Mouse (Mus musculus) heart, embryonic 12.5 days (tissue): Measurements from ENCODE around the gene Ppp5c. TPM values are rescaled to one million over a fixed set of nuclear protein-coding genes. Genes with fewer than 3 reads are reported as not detected.
"Not testable (repeated sequence)": the region's sequence is repeated elsewhere in the genome, so short reads cannot be mapped to it uniquely, and the experiment has no call there.

Experiments
- ATAC-seq: fragments of 200-750 bp; cut with Nextera tagmentation; 2 replicates; pipeline ENCODE4 v1.8.0; 2017; ENCODE audit warnings: moderate TSS enrichment, moderate library complexity; ENCODE audit not compliant: insufficient number of reproducible peaks, low FRiP score
- H3K27ac ChIP-seq: fragments of 300-500 bp; sonication (generic); 2 replicates; pipeline ENCODE4 v1.5.1; 2016; ENCODE audit warnings: mild to moderate bottlenecking, moderate library complexity; ENCODE audit not compliant: poor library complexity, severe bottlenecking
- H3K27me3 ChIP-seq: fragments of 300-500 bp; sonication (generic); replicated peaks from 2 replicates; pipeline ENCODE4 v1.6.1; 2016; ENCODE audit warnings: mild to moderate bottlenecking, moderate library complexity
- H3K36me3 ChIP-seq: fragments of 300-500 bp; sonication (generic); 2 replicates; pipeline ENCODE4 v1.6.1; 2016; ENCODE audit warnings: mild to moderate bottlenecking, moderate library complexity
- H3K4me1 ChIP-seq: fragments of 300-500 bp; sonication (generic); replicated peaks from 2 replicates; pipeline ENCODE4 v1.6.1; 2016; ENCODE audit warnings: mild to moderate bottlenecking
- H3K4me2 ChIP-seq: fragments of 300-500 bp; sonication (generic); 2 replicates; pipeline ENCODE4 v1.6.1; 2016; ENCODE audit warnings: mild to moderate bottlenecking, moderate library complexity
- H3K4me3 ChIP-seq: fragments of 300-500 bp; sonication (generic); 2 replicates; pipeline ENCODE4 v1.5.1; 2016; ENCODE audit warnings: mild to moderate bottlenecking
- H3K9ac ChIP-seq: fragments of 300-500 bp; sonication (generic); 2 replicates; pipeline ENCODE4 v1.6.1; 2016; ENCODE audit warnings: mild to moderate bottlenecking, moderate library complexity
- H3K9me3 ChIP-seq: fragments of 300-500 bp; sonication (generic); replicated peaks from 2 replicates; pipeline ENCODE4 v1.6.1; 2016; ENCODE audit warnings: mild to moderate bottlenecking, moderate library complexity
- WGBS: fragments of 180-500 bp; shearing (Covaris S2); methylation state at CpG from one replicate; pipeline ENCODE4 v1.1.7; 2016; 5-methylcytosine and 5-hydroxymethylcytosine counted together
- polyA plus RNA-seq: library from polyadenylated mRNA; unstranded; fragments of >200 nt; fragmentation: Nextera tagmentation; extraction: Ambion mirVana; gene quantifications from 2 replicates; pipeline ENCODE4 v1.2.1, GENCODE M21; 2016

Gene Ppp5c
- polyA plus RNA-seq, result 87.3 and 91.9 TPM in 2 replicates

GRCm38 (mm10) chr7:17027588-17028343 is at the start of gene Ppp5c:
Gene Ppp5c, minus strand, starts transcription at chr7:17027924.
- H3K9me3 ChIP-seq, result no peaks in the 10 kb centered on the region
- peak; percentile 86 for ATAC-seq
- peak within 1 kb of the TSS; percentile 94 for H3K4me3 ChIP-seq
- under 1% methylated on average over 53 of the region's 58 CpGs for WGBS
- H3K4me1 ChIP-seq, result peaks cover 43% of the 10 kb centered on the region
- H3K27me3 ChIP-seq, result no peaks in the 10 kb centered on the region
- H3K4me2 ChIP-seq, result peak within 1 kb of the TSS; percentile 86
- peaks cover 20% of the 10 kb centered on the region for H3K36me3 ChIP-seq
- H3K9ac ChIP-seq, result peak within 1 kb of the TSS; percentile 93
- H3K27ac ChIP-seq, result peak within 1 kb of the TSS; percentile 83

GRCm38 (mm10) chr7:17076542-17076941 is 48.8 kb upstream of the Ppp5c start:
- Histone ChIP-seq H3K9ac (no peak overlapping the region), H3K9me3 (no peaks in the 10 kb centered on the region), H3K27me3 (no peaks in the 10 kb centered on the region), H3K4me3 (no peak overlapping the region), H3K27ac (no peak overlapping the region), H3K4me2 (no peak overlapping the region), H3K4me1 (no peaks in the 10 kb centered on the region), H3K36me3 (no peaks in the 10 kb centered on the region)
- no peak for ATAC-seq
- WGBS, result 85% methylated on average over 1 of the region's 1 CpGs

- Histone ChIP-seq H3K4me2 (no peak within 1 kb of the TSS), H3K4me3 (no peak within 1 kb of the TSS), H3K27ac (no peak within 1 kb of the TSS), H3K4me1 (no peaks in the 10 kb centered on the region), H3K27me3 (no peaks in the 10 kb centered on the region), H3K9ac (no peak within 1 kb of the TSS), H3K9me3 (no peaks in the 10 kb centered on the region), H3K36me3 (no peaks in the 10 kb centered on the region)
- ATAC-seq, result peak; percentile 53
- 60% methylated on average over 23 of the region's 23 CpGs for WGBS
Observed at GRCm38 (mm10) chr7:17073904-17074615, 46.3 kb upstream of the Ppp5c start, which contains the start of gene Psg16. Gene Psg16, plus strand, starts transcription at chr7:17074040.

- no peak overlapping the region for H3K4me3 ChIP-seq
- H3K27me3 ChIP-seq, result no peaks in the 10 kb centered on the region
- no peak overlapping the region for H3K9ac ChIP-seq
- no peak overlapping the region for H3K4me2 ChIP-seq
- 59% methylated on average over 5 of the region's 5 CpGs for whole genome bisulfite sequencing
- H3K27ac ChIP-seq, result no peak overlapping the region
- no peak for ATAC-seq
- H3K9me3 ChIP-seq, result no peaks in the 10 kb centered on the region
- no peaks in the 10 kb centered on the region for H3K4me1 ChIP-seq
- no peaks in the 10 kb centered on the region for H3K36me3 ChIP-seq
Observed at GRCm38 (mm10) chr7:17073513-17073903, 45.8 kb upstream of the Ppp5c start.

GRCm38 (mm10) chr7:17067651-17068050 is 39.9 kb upstream of the Ppp5c start:
- not testable (repeated sequence) for H3K4me2 ChIP-seq, H3K9me3 ChIP-seq, ATAC-seq, H3K4me3 ChIP-seq, H3K36me3 ChIP-seq, H3K27me3 ChIP-seq, H3K9ac ChIP-seq
- Histone ChIP-seq H3K4me1 (peaks cover 12% of the 10 kb centered on the region), H3K27ac (0 out of 2 replicates have a peak overlapping the region, but pooled peaks have one; percentile 1)
- WGBS, result 32% methylated on average over 5 of the region's 5 CpGs

- Histone ChIP-seq H3K36me3 (no peaks in the 10 kb centered on the region), H3K27me3 (no peaks in the 10 kb centered on the region), H3K4me2 (no peak overlapping the region), H3K9me3 (no peaks in the 10 kb centered on the region), H3K4me1 (peaks cover 13% of the 10 kb centered on the region), H3K9ac (no peak overlapping the region), H3K4me3 (no peak overlapping the region), H3K27ac (no peak overlapping the region)
- ATAC-seq, result no peak
Observed at GRCm38 (mm10) chr7:17067000-17067399, 39.3 kb upstream of the Ppp5c start.

- Histone ChIP-seq H3K4me2 (no peak overlapping the region), H3K4me3 (no peak overlapping the region), H3K27ac (no peak overlapping the region), H3K9me3 (no peaks in the 10 kb centered on the region), H3K27me3 (no peaks in the 10 kb centered on the region), H3K4me1 (peaks cover 17% of the 10 kb centered on the region), H3K9ac (no peak overlapping the region), H3K36me3 (no peaks in the 10 kb centered on the region)
- ATAC-seq, result no peak
- WGBS, result 12% methylated on average over 2 of the region's 2 CpGs
Observed at GRCm38 (mm10) chr7:17066412-17066811, 38.7 kb upstream of the Ppp5c start.

- Histone ChIP-seq H3K36me3 (no peaks in the 10 kb centered on the region), H3K4me3 (no peak overlapping the region), H3K4me2 (no peak overlapping the region), H3K27me3 (no peaks in the 10 kb centered on the region), H3K9ac (no peak overlapping the region), H3K27ac (no peak overlapping the region), H3K4me1 (peaks cover 25% of the 10 kb centered on the region), H3K9me3 (no peaks in the 10 kb centered on the region)
- 79% methylated on average over 8 of the region's 9 CpGs for WGBS
- no peak for ATAC-seq
Observed at GRCm38 (mm10) chr7:17065620-17066019, 37.9 kb upstream of the Ppp5c start.

GRCm38 (mm10) chr7:17062845-17063244 is 35.1 kb upstream of the Ppp5c start:
- Histone ChIP-seq H3K27me3 (no peaks in the 10 kb centered on the region), H3K9ac (peak overlapping the region; percentile 65), H3K4me1 (peaks cover 51% of the 10 kb centered on the region), H3K27ac (peak overlapping the region; percentile 99), H3K4me3 (peak overlapping the region; percentile 66), H3K4me2 (peak overlapping the region; percentile 78), H3K9me3 (no peaks in the 10 kb centered on the region), H3K36me3 (no peaks in the 10 kb centered on the region)
- ATAC-seq, result peak; percentile 2; the same call in 1 of the 2 replicates
- 10% methylated on average over 11 of the region's 11 CpGs for WGBS

GRCm38 (mm10) chr7:17062389-17062788 is 34.7 kb upstream of the Ppp5c start, which contains the start of gene Hif3a:
Gene Hif3a, minus strand, starts transcription at chr7:17062427.
- peak within 1 kb of the TSS; percentile 66 for H3K4me3 ChIP-seq
- H3K9ac ChIP-seq, result peak within 1 kb of the TSS; percentile 90
- ATAC-seq, result peak; percentile 72
- H3K27me3 ChIP-seq, result no peaks in the 10 kb centered on the region
- H3K36me3 ChIP-seq, result no peaks in the 10 kb centered on the region
- WGBS, result 1% methylated on average over 15 of the region's 15 CpGs
- peak within 1 kb of the TSS; percentile 99 for H3K27ac ChIP-seq
- H3K4me2 ChIP-seq, result peak within 1 kb of the TSS; percentile 78
- peaks cover 53% of the 10 kb centered on the region for H3K4me1 ChIP-seq
- H3K9me3 ChIP-seq, result no peaks in the 10 kb centered on the region

- peak overlapping the region; percentile 99 for H3K27ac ChIP-seq
- peak overlapping the region; percentile 90 for H3K9ac ChIP-seq
- H3K4me1 ChIP-seq, result peaks cover 59% of the 10 kb centered on the region
- 73% methylated on average over 21 of the region's 22 CpGs for WGBS
- H3K9me3 ChIP-seq, result no peaks in the 10 kb centered on the region
- H3K27me3 ChIP-seq, result no peaks in the 10 kb centered on the region
- ATAC-seq, result no peak
- H3K4me3 ChIP-seq, result peak overlapping the region; percentile 66
- peak overlapping the region; percentile 78 for H3K4me2 ChIP-seq
- H3K36me3 ChIP-seq, result no peaks in the 10 kb centered on the region
Observed at GRCm38 (mm10) chr7:17060782-17061605, 33.3 kb upstream of the Ppp5c start.
